Mouse (Mus musculus) limb, embryonic 10.5 days (tissue): ENCODE data around the gene Slk. TPM values are rescaled to one million over a fixed set of nuclear protein-coding genes. Genes with fewer than 3 reads are reported as not detected.

Source experiments
- DNase-seq: peaks from one replicate; pipeline ENCODE4 v3.0.0-alpha.2; 2017; ENCODE audit warnings: low spot score
- H3K27ac ChIP-seq: fragments of 300-500 bp; sonication (generic); 2 replicates; pipeline ENCODE4 v1.5.1; 2016; ENCODE audit warnings: mild to moderate bottlenecking
- H3K27me3 ChIP-seq: fragments of 300-500 bp; sonication (generic); 2 replicates; pipeline ENCODE4 v1.6.1; 2016; ENCODE audit warnings: low read depth, mild to moderate bottlenecking; ENCODE audit not compliant: poor library complexity, severe bottlenecking
- H3K36me3 ChIP-seq: fragments of 300-500 bp; sonication (generic); 2 replicates; pipeline ENCODE4 v1.6.1; 2016; ENCODE audit warnings: mild to moderate bottlenecking, moderate library complexity
- H3K4me1 ChIP-seq: fragments of 300-500 bp; sonication (generic); 2 replicates; pipeline ENCODE4 v1.6.1; 2016
- H3K4me3 ChIP-seq: fragments of 300-500 bp; sonication (generic); 2 replicates; pipeline ENCODE4 v1.5.1; 2016; ENCODE audit warnings: mild to moderate bottlenecking, moderate library complexity
- H3K9me3 ChIP-seq: fragments of 300-500 bp; sonication (generic); replicated peaks from 2 replicates; pipeline ENCODE4 v1.6.1; 2016; ENCODE audit warnings: mild to moderate bottlenecking
- WGBS: fragments of 180-500 bp; shearing (Covaris S2); methylation state at CpG from one replicate; pipeline ENCODE4 v1.1.7; 2016; 5-methylcytosine and 5-hydroxymethylcytosine counted together
- polyA plus RNA-seq: library from polyadenylated mRNA; unstranded; fragments of >200 nt; fragmentation: Nextera tagmentation; extraction: Ambion mirVana; gene quantifications from 2 replicates; pipeline ENCODE4 v1.2.1, GENCODE M21; 2016

Slk gene
- polyA plus RNA-seq, 1 experiment from 2014 or later: 9.1 TPM

- peak overlapping the region; percentile 95 for H3K27ac ChIP-seq
- DNase-seq: peak; percentile 42
- no peaks in the 10 kb centered on the region for H3K36me3 ChIP-seq
- H3K4me3 ChIP-seq: peak overlapping the region; percentile 82
- WGBS: 9% methylated on average over 13 of the region's 13 CpGs
- H3K4me1 ChIP-seq: peaks cover 26% of the 10 kb centered on the region
- H3K27me3 ChIP-seq: no peaks in the 10 kb centered on the region
- no peaks in the 10 kb centered on the region for H3K9me3 ChIP-seq
These were observed 775 bp upstream of the Slk start for GRCm38 (mm10) chr19:47578581-47579224.

- 4% methylated on average over 96 of the region's 96 CpGs for WGBS
These were observed 532 bp downstream of the Slk start for GRCm38 (mm10) chr19:47579788-47580631.

GRCm38 (mm10) chr19:47585772-47586171 lies 6.3 kb downstream of the Slk start:
- H3K4me1 ChIP-seq: peaks cover 46% of the 10 kb centered on the region
- no peak overlapping the region for H3K27ac ChIP-seq
- DNase-seq: no peak
- no peak overlapping the region for H3K4me3 ChIP-seq
- H3K9me3 ChIP-seq: no peaks in the 10 kb centered on the region
- H3K27me3 ChIP-seq: no peaks in the 10 kb centered on the region
- WGBS: 83% methylated on average over 1 of the region's 1 CpGs
- no peaks in the 10 kb centered on the region for H3K36me3 ChIP-seq

More at GRCm38 (mm10) chr19:47579788-47580631, 532 bp downstream of the Slk start:
- Histone ChIP-seq H3K27me3 (no peaks in the 10 kb centered on the region), H3K27ac (peak overlapping the region; percentile 95), H3K9me3 (no peaks in the 10 kb centered on the region), H3K4me3 (peak overlapping the region; percentile 82), H3K4me1 (peaks cover 30% of the 10 kb centered on the region), H3K36me3 (no peaks in the 10 kb centered on the region)
- peak; percentile 65 for DNase-seq

GRCm38 (mm10) chr19:47587009-47587408 lies 7.5 kb downstream of the Slk start:
- no peaks in the 10 kb centered on the region for H3K9me3 ChIP-seq
- H3K4me1 ChIP-seq: peaks cover 34% of the 10 kb centered on the region
- H3K27me3 ChIP-seq: no peaks in the 10 kb centered on the region
- DNase-seq: no peak
- H3K36me3 ChIP-seq: no peaks in the 10 kb centered on the region
- WGBS: 90% methylated on average over 1 of the region's 1 CpGs
- H3K27ac ChIP-seq: no peak overlapping the region
- H3K4me3 ChIP-seq: no peak overlapping the region

- Histone ChIP-seq H3K27ac (no peak overlapping the region), H3K9me3 (no peaks in the 10 kb centered on the region), H3K36me3 (peaks cover 19% of the 10 kb centered on the region), H3K27me3 (no peaks in the 10 kb centered on the region), H3K4me1 (no peaks in the 10 kb centered on the region), H3K4me3 (no peak overlapping the region)
- no peak for DNase-seq
- 76% methylated on average over 3 of the region's 3 CpGs for WGBS
These were observed 29.0 kb downstream of the Slk start for GRCm38 (mm10) chr19:47608513-47608912.

GRCm38 (mm10) chr19:47613442-47613841 lies 34.0 kb downstream of the Slk start:
- Histone ChIP-seq H3K4me3 (no peak overlapping the region), H3K36me3 (peaks cover 56% of the 10 kb centered on the region), H3K9me3 (no peaks in the 10 kb centered on the region), H3K27ac (no peak overlapping the region), H3K4me1 (no peaks in the 10 kb centered on the region), H3K27me3 (no peaks in the 10 kb centered on the region)
- DNase-seq: no peak
- WGBS: 56% methylated on average over 7 of the region's 7 CpGs

- peaks cover 86% of the 10 kb centered on the region for H3K36me3 ChIP-seq
- WGBS: 87% methylated on average over 8 of the region's 8 CpGs
These were observed 42.0 kb downstream of the Slk start for GRCm38 (mm10) chr19:47621478-47621877.

GRCm38 (mm10) chr19:47624940-47625711 lies 45.6 kb downstream of the Slk start:
- no peak overlapping the region for H3K27ac ChIP-seq
- no peaks in the 10 kb centered on the region for H3K9me3 ChIP-seq
- no peaks in the 10 kb centered on the region for H3K27me3 ChIP-seq
- H3K4me1 ChIP-seq: no peaks in the 10 kb centered on the region
- H3K4me3 ChIP-seq: no peak overlapping the region
- H3K36me3 ChIP-seq: peaks cover 62% of the 10 kb centered on the region
- WGBS: 64% methylated on average over 10 of the region's 10 CpGs
- no peak for DNase-seq

More at GRCm38 (mm10) chr19:47621478-47621877, 42.0 kb downstream of the Slk start:
- H3K4me3 ChIP-seq: no peak overlapping the region
- no peak for DNase-seq
- no peak overlapping the region for H3K27ac ChIP-seq
- H3K9me3 ChIP-seq: no peaks in the 10 kb centered on the region
- no peaks in the 10 kb centered on the region for H3K4me1 ChIP-seq
- H3K27me3 ChIP-seq: no peaks in the 10 kb centered on the region

- no peak for DNase-seq
- Histone ChIP-seq H3K9me3 (no peaks in the 10 kb centered on the region), H3K27ac (no peak overlapping the region), H3K27me3 (no peaks in the 10 kb centered on the region), H3K4me3 (no peak overlapping the region), H3K4me1 (no peaks in the 10 kb centered on the region), H3K36me3 (peaks cover 45% of the 10 kb centered on the region)
- WGBS: 94% methylated on average over 10 of the region's 10 CpGs
These were observed 48.0 kb downstream of the Slk start for GRCm38 (mm10) chr19:47627450-47627849.

- no peak for DNase-seq
- 79% methylated on average over 5 of the region's 5 CpGs for WGBS
- Histone ChIP-seq H3K27me3 (no peaks in the 10 kb centered on the region), H3K9me3 (no peaks in the 10 kb centered on the region), H3K4me1 (no peaks in the 10 kb centered on the region), H3K36me3 (peaks cover 32% of the 10 kb centered on the region), H3K27ac (no peak overlapping the region), H3K4me3 (no peak overlapping the region)
These were observed 49.6 kb downstream of the Slk start for GRCm38 (mm10) chr19:47629068-47629467.

- H3K27me3 ChIP-seq: no peaks in the 10 kb centered on the region
- DNase-seq: no peak
- no peaks in the 10 kb centered on the region for H3K9me3 ChIP-seq
- no peak overlapping the region for H3K4me3 ChIP-seq
- H3K27ac ChIP-seq: no peak overlapping the region
- peaks cover 22% of the 10 kb centered on the region for H3K36me3 ChIP-seq
- H3K4me1 ChIP-seq: no peaks in the 10 kb centered on the region
- WGBS: 90% methylated on average over 5 of the region's 5 CpGs
These were observed 50.9 kb downstream of the Slk start for GRCm38 (mm10) chr19:47630381-47630780.

- H3K4me1 ChIP-seq: no peaks in the 10 kb centered on the region
- H3K27me3 ChIP-seq: no peaks in the 10 kb centered on the region
- no peak overlapping the region for H3K4me3 ChIP-seq
- 96% methylated on average over 5 of the region's 5 CpGs for WGBS
- no peak overlapping the region for H3K27ac ChIP-seq
- H3K9me3 ChIP-seq: no peaks in the 10 kb centered on the region
- H3K36me3 ChIP-seq: peaks cover 26% of the 10 kb centered on the region
- DNase-seq: no peak
These were observed 52.3 kb downstream of the Slk start for GRCm38 (mm10) chr19:47631799-47632198.

- Histone ChIP-seq H3K4me3 (no peak overlapping the region), H3K27me3 (no peaks in the 10 kb centered on the region), H3K4me1 (no peaks in the 10 kb centered on the region), H3K27ac (no peak overlapping the region), H3K9me3 (no peaks in the 10 kb centered on the region), H3K36me3 (peaks cover 47% of the 10 kb centered on the region)
- 96% methylated on average over 4 of the region's 4 CpGs for WGBS
- DNase-seq: no peak
These were observed 55.9 kb downstream of the Slk start for GRCm38 (mm10) chr19:47635380-47635779.
